Comparison of ENCODE assay signal across 22 mouse cellular contexts in the genomic region with DNA sequence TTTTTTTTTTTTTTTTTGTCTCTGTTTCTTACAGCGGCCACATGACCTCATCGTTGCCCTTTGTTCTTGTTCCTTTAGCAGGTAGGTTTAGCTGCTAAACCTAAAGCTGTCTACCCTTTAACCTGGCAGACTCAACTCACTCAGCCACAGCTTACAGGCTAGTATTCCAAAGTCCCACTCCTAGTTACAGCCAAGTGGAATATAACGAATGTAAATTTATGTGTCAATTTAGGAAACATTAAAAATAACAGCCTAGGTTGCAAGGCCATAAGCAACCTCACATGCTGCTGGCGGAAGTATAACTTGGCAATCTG.
DNase-seq lines count a peak whose midpoint lies in the region; ATAC-seq and TF ChIP-seq lines count a peak whose summit lies in the region.
"Had no signal": no experiment of that assay in that cellular context is flagged by ENCODE, and none has a peak within 500 bp of the region (broad histone marks: within the 10 kb centered on the region; RNA-seq: fewer than 3 reads in every experiment).

No protein-coding gene starts in this region.

- 0 out of 2 replicates have a peak overlapping the region, but pooled peaks have one; percentile 77 for H3K27ac ChIP-seq in forebrain, embryonic 10.5 days
- H3K27ac ChIP-seq in forebrain, postnatal 0 days (ENCODE audit: low read depth, low read length), result no peak overlapping the region
- peak overlapping the region; percentile 77 for H3K27ac ChIP-seq in forebrain, embryonic 15.5 days (replicated peaks)
- H3K27ac ChIP-seq in midbrain, embryonic 15.5 days, result no peak overlapping the region
- H3K27ac ChIP-seq: embryonic facial prominence, embryonic 10.5 days; limb, embryonic 12.5 days; liver, embryonic 15.5 days; stomach, embryonic 15.5 days had no signal

- H3K4me3 ChIP-seq in forebrain, embryonic 10.5 days, result no peak overlapping the region
- H3K4me3 ChIP-seq in forebrain, postnatal 0 days (ENCODE audit: low read depth, low read length), result no peak overlapping the region
- no peak overlapping the region for H3K4me3 ChIP-seq in forebrain, embryonic 15.5 days
- H3K4me3 ChIP-seq in midbrain, embryonic 15.5 days, result no peak overlapping the region
- H3K4me3 ChIP-seq: embryonic facial prominence, embryonic 10.5 days; limb, embryonic 12.5 days; liver, embryonic 15.5 days; myocyte; stomach, embryonic 15.5 days had no signal

- H3K27me3 ChIP-seq in forebrain, embryonic 10.5 days (ENCODE audit: poor library complexity, severe bottlenecking), result peaks cover 99% of the 10 kb centered on the region
- H3K27me3 ChIP-seq in forebrain, postnatal 0 days (ENCODE audit: insufficient read depth, low read length), result no peaks in the 10 kb centered on the region
- no peaks in the 10 kb centered on the region for H3K27me3 ChIP-seq in forebrain, embryonic 15.5 days
- peaks cover 5% of the 10 kb centered on the region; the same call in 1 of the 2 replicates for H3K27me3 ChIP-seq in midbrain, embryonic 15.5 days (replicated peaks)
- H3K27me3 ChIP-seq: stomach, embryonic 15.5 days had no signal

- no peak for ATAC-seq in forebrain, postnatal 0 days
- peak; percentile 37; the same call in 1 of the 2 replicates for ATAC-seq in forebrain, embryonic 15.5 days (replicated peaks)
- ATAC-seq in midbrain, embryonic 15.5 days (replicated peaks), result peak; percentile 18; the same call in 1 of the 2 replicates
- ATAC-seq: CD4-positive, CD25-positive, alpha-beta regulatory T cell, adult 4 months; inflammation-experienced regulatory T-cells, adult 6 months had no signal

- H3K9ac ChIP-seq in forebrain, postnatal 0 days, result no peak overlapping the region
- no peak overlapping the region for H3K9ac ChIP-seq in forebrain, embryonic 15.5 days (replicated peaks)
- H3K9ac ChIP-seq in midbrain, embryonic 15.5 days, result no peak overlapping the region
- H3K9ac ChIP-seq: limb, embryonic 12.5 days; liver, embryonic 15.5 days; stomach, embryonic 15.5 days had no signal

- TF ChIP-seq CTCF in forebrain, postnatal 0 days (IDR thresholded peaks at IDR 0.05; ENCODE audit: low read depth), result no peak

- DNase-seq in forebrain, embryonic 10.5 days (ENCODE audit: extremely low spot score, low spot score), result no peak
- no peak for DNase-seq in forebrain, postnatal 0 days
- DNase-seq in kidney, adult 9 months, result peak; percentile 20
- DNase-seq in kidney, postnatal 4 days, result no peak
- DNase-seq in heart, adult 9 months (ENCODE audit: low spot score in 2 of 2), result no peak
- DNase-seq in cerebellum, adult 11 months, result no peak
- DNase-seq: adrenal gland, adult 8-10 months; cerebellum, adult 11-12 months; cerebellum, postnatal 36 days; gastrocnemius, postnatal 14 days; heart, postnatal 14 days; lung, postnatal 10 days; thymus, adult 2 months had no signal

- no peak overlapping the region for H3K4me2 ChIP-seq in forebrain, postnatal 0 days (ENCODE audit: low read depth)
- H3K4me2 ChIP-seq in forebrain, embryonic 15.5 days (replicated peaks), result no peak overlapping the region
- H3K4me2 ChIP-seq in midbrain, embryonic 15.5 days, result no peak overlapping the region
- H3K4me2 ChIP-seq: limb, embryonic 12.5 days; liver, embryonic 15.5 days; stomach, embryonic 15.5 days had no signal

- no peaks in the 10 kb centered on the region for H3K36me3 ChIP-seq in forebrain, embryonic 10.5 days (replicated peaks)
- H3K36me3 ChIP-seq in forebrain, postnatal 0 days (ENCODE audit: insufficient read depth), result no peaks in the 10 kb centered on the region
- no peaks in the 10 kb centered on the region for H3K36me3 ChIP-seq in forebrain, embryonic 15.5 days
- no peaks in the 10 kb centered on the region for H3K36me3 ChIP-seq in midbrain, embryonic 15.5 days (replicated peaks)
- H3K36me3 ChIP-seq: embryonic facial prominence, embryonic 10.5 days; limb, embryonic 12.5 days; liver, embryonic 15.5 days; stomach, embryonic 15.5 days had no signal

- no peaks in the 10 kb centered on the region for H3K9me3 ChIP-seq in forebrain, embryonic 10.5 days
- H3K9me3 ChIP-seq in forebrain, postnatal 0 days (ENCODE audit: low read length), result no peaks in the 10 kb centered on the region
- no peaks in the 10 kb centered on the region for H3K9me3 ChIP-seq in forebrain, embryonic 15.5 days
- no peaks in the 10 kb centered on the region for H3K9me3 ChIP-seq in midbrain, embryonic 15.5 days
- H3K9me3 ChIP-seq: embryonic facial prominence, embryonic 10.5 days; limb, embryonic 12.5 days; liver, embryonic 15.5 days; stomach, embryonic 15.5 days had no signal

- WGBS in forebrain, embryonic 10.5 days, result 46% methylated on average over 4 of the region's 4 CpGs
- 40% methylated on average over 4 of the region's 4 CpGs for WGBS in forebrain, postnatal 0 days
- 31% methylated on average over 4 of the region's 4 CpGs for WGBS in forebrain, embryonic 15.5 days
- WGBS in midbrain, embryonic 15.5 days, result 29% methylated on average over 4 of the region's 4 CpGs

- H3K4me1 ChIP-seq in forebrain, embryonic 10.5 days, result peaks cover 33% of the 10 kb centered on the region
- H3K4me1 ChIP-seq in forebrain, postnatal 0 days (ENCODE audit: insufficient read depth), result no peaks in the 10 kb centered on the region
- H3K4me1 ChIP-seq in forebrain, embryonic 15.5 days, result no peaks in the 10 kb centered on the region
- no peaks in the 10 kb centered on the region for H3K4me1 ChIP-seq in midbrain, embryonic 15.5 days
- H3K4me1 ChIP-seq: liver, embryonic 15.5 days; stomach, embryonic 15.5 days had no signal

Comparison
In these comparisons a context has a peak if more than half of its experiments do, and no peak if none do; other contexts are left out.
1. H3K27ac ChIP-seq: peak in forebrain, embryonic 10.5 days (single experiment) and forebrain, embryonic 15.5 days (single experiment); none in forebrain, postnatal 0 days (single experiment) and midbrain, embryonic 15.5 days (single experiment).